ENCODE assay signal across 17 mouse cellular contexts in genomic region chr17:5080884-5081419, GRCm38 (mm10).
DNase-seq lines count a peak whose midpoint lies in the region; ATAC-seq and TF ChIP-seq lines count a peak whose summit lies in the region.
"Had no signal": no experiment of that assay in that cellular context is flagged by ENCODE, and none has a peak within 500 bp of the region (broad histone marks: within the 10 kb centered on the region; RNA-seq: fewer than 3 reads in every experiment).

No protein-coding gene starts in this region.

- no peak for TF ChIP-seq CTCF in lung, embryonic 14.5 days (IDR thresholded peaks at IDR 0.05; ENCODE audit: low read depth)

- no peaks in the 10 kb centered on the region for H3K9me3 ChIP-seq in forebrain, embryonic 10.5 days
- H3K9me3 ChIP-seq in forebrain, embryonic 16.5 days (ENCODE audit: control insufficient read depth, low read length), result no peaks in the 10 kb centered on the region
- H3K9me3 ChIP-seq in lung, embryonic 14.5 days (ENCODE audit: low read depth, low read length), result no peaks in the 10 kb centered on the region
- H3K9me3 ChIP-seq in embryonic facial prominence, embryonic 10.5 days, result no peaks in the 10 kb centered on the region
- no peaks in the 10 kb centered on the region for H3K9me3 ChIP-seq in neural tube, embryonic 15.5 days (replicated peaks)
- H3K9me3 ChIP-seq: forebrain, embryonic 15.5 days; limb, embryonic 13.5 days had no signal

- no peak overlapping the region for H3K4me3 ChIP-seq in forebrain, embryonic 10.5 days
- H3K4me3 ChIP-seq in forebrain, embryonic 16.5 days (replicated peaks; ENCODE audit: low read length), result no peak overlapping the region
- H3K4me3 ChIP-seq in lung, embryonic 14.5 days (ENCODE audit: low read depth, low read length), result no peak overlapping the region
- no peak overlapping the region for H3K4me3 ChIP-seq in embryonic facial prominence, embryonic 10.5 days
- H3K4me3 ChIP-seq in neural tube, embryonic 15.5 days (replicated peaks), result no peak overlapping the region
- H3K4me3 ChIP-seq: forebrain, embryonic 15.5 days; limb, embryonic 13.5 days had no signal

- ATAC-seq in forebrain, embryonic 16.5 days, result no peak
- ATAC-seq in lung, embryonic 14.5 days (ENCODE audit: insufficient read depth), result no peak
- ATAC-seq in neural tube, embryonic 15.5 days (ENCODE audit: low FRiP score), result no peak
- ATAC-seq: forebrain, embryonic 15.5 days had no signal

- H3K27me3 ChIP-seq in forebrain, embryonic 10.5 days (ENCODE audit: poor library complexity, severe bottlenecking), result no peaks in the 10 kb centered on the region
- no peaks in the 10 kb centered on the region for H3K27me3 ChIP-seq in forebrain, embryonic 16.5 days (replicated peaks; ENCODE audit: control insufficient read depth, insufficient read depth, low read length)
- no peaks in the 10 kb centered on the region for H3K27me3 ChIP-seq in lung, embryonic 14.5 days (ENCODE audit: insufficient read depth, low read length)
- no peaks in the 10 kb centered on the region for H3K27me3 ChIP-seq in embryonic facial prominence, embryonic 10.5 days (replicated peaks; ENCODE audit: low read depth, poor library complexity, severe bottlenecking)
- no peaks in the 10 kb centered on the region for H3K27me3 ChIP-seq in neural tube, embryonic 15.5 days (replicated peaks)
- H3K27me3 ChIP-seq: forebrain, embryonic 15.5 days; limb, embryonic 13.5 days had no signal

- no peak for DNase-seq in forebrain, embryonic 10.5 days (ENCODE audit: extremely low spot score, low spot score)
- no peak for DNase-seq in lung, embryonic 14.5 days
- no peak for DNase-seq in lung, postnatal 10 days
- DNase-seq in embryonic facial prominence, embryonic 10.5 days (ENCODE audit: low spot score), result peak; percentile 30
- no peak for DNase-seq in adrenal gland, adult 2 months
- DNase-seq in layer of hippocampus, postnatal 10 days (ENCODE audit: low spot score in 2 of 2), result no peak
- DNase-seq: adrenal gland, postnatal 25 days; gastrocnemius, postnatal 10 days; kidney, adult 8-10 months; kidney, postnatal 4 days; thymus, postnatal 14 days had no signal

- WGBS in forebrain, embryonic 10.5 days, result 77% methylated on average over 12 of the region's 12 CpGs
- 65% methylated on average over 12 of the region's 12 CpGs for WGBS in forebrain, embryonic 16.5 days
- 29% methylated on average over 12 of the region's 12 CpGs for WGBS in lung, embryonic 14.5 days
- 67% methylated on average over 12 of the region's 12 CpGs for WGBS in embryonic facial prominence, embryonic 10.5 days
- WGBS in neural tube, embryonic 15.5 days, result 67% methylated on average over 12 of the region's 12 CpGs

- no peak overlapping the region for H3K9ac ChIP-seq in forebrain, embryonic 16.5 days (replicated peaks; ENCODE audit: low read depth, low read length)
- no peak overlapping the region for H3K9ac ChIP-seq in lung, embryonic 14.5 days
- H3K9ac ChIP-seq in neural tube, embryonic 15.5 days (replicated peaks), result no peak overlapping the region
- H3K9ac ChIP-seq: forebrain, embryonic 15.5 days; hindbrain, embryonic 14.5 days; limb, embryonic 13.5 days had no signal

- H3K4me1 ChIP-seq in forebrain, embryonic 10.5 days, result peaks cover 74% of the 10 kb centered on the region
- H3K4me1 ChIP-seq in forebrain, embryonic 16.5 days (replicated peaks; ENCODE audit: control insufficient read depth, insufficient read depth, low read length), result peaks cover 52% of the 10 kb centered on the region
- peaks cover 24% of the 10 kb centered on the region for H3K4me1 ChIP-seq in lung, embryonic 14.5 days (ENCODE audit: insufficient read depth)
- H3K4me1 ChIP-seq in embryonic facial prominence, embryonic 10.5 days, result peaks cover 70% of the 10 kb centered on the region
- H3K4me1 ChIP-seq in neural tube, embryonic 15.5 days, result peaks cover 65% of the 10 kb centered on the region

- no peak overlapping the region for H3K4me2 ChIP-seq in forebrain, embryonic 16.5 days (ENCODE audit: low read length)
- H3K4me2 ChIP-seq in lung, embryonic 14.5 days, result no peak overlapping the region
- no peak overlapping the region for H3K4me2 ChIP-seq in neural tube, embryonic 15.5 days
- H3K4me2 ChIP-seq: forebrain, embryonic 15.5 days; heart, embryonic 11.5 days; hindbrain, embryonic 14.5 days; limb, embryonic 13.5 days had no signal

- 0 out of 2 replicates have a peak overlapping the region, but pooled peaks have one; percentile 25 for H3K27ac ChIP-seq in forebrain, embryonic 10.5 days
- no peak overlapping the region for H3K27ac ChIP-seq in forebrain, embryonic 16.5 days (ENCODE audit: low read length)
- H3K27ac ChIP-seq in lung, embryonic 14.5 days (ENCODE audit: low read depth), result peak overlapping the region; percentile 24; the same call in 1 of the 2 replicates
- no peak overlapping the region for H3K27ac ChIP-seq in embryonic facial prominence, embryonic 10.5 days (replicated peaks)
- peak overlapping the region; percentile 33; the same call in 1 of the 2 replicates for H3K27ac ChIP-seq in neural tube, embryonic 15.5 days (replicated peaks)
- H3K27ac ChIP-seq: forebrain, embryonic 15.5 days; hindbrain, embryonic 14.5 days; limb, embryonic 13.5 days had no signal

- no peaks in the 10 kb centered on the region for H3K36me3 ChIP-seq in forebrain, embryonic 10.5 days (replicated peaks)
- H3K36me3 ChIP-seq in forebrain, embryonic 16.5 days (ENCODE audit: control insufficient read depth, insufficient read depth), result no peaks in the 10 kb centered on the region
- H3K36me3 ChIP-seq in lung, embryonic 14.5 days (ENCODE audit: insufficient read depth), result no peaks in the 10 kb centered on the region
- H3K36me3 ChIP-seq in embryonic facial prominence, embryonic 10.5 days (replicated peaks), result 0 out of 2 replicates have a peak, but pooled peaks cover 2% of the 10 kb centered on the region
- H3K36me3 ChIP-seq in neural tube, embryonic 15.5 days, result no peaks in the 10 kb centered on the region
- H3K36me3 ChIP-seq: forebrain, embryonic 15.5 days; limb, embryonic 13.5 days had no signal

Comparison
In these comparisons a context has a peak if more than half of its experiments do, and no peak if none do; other contexts are left out.
1. H3K27ac ChIP-seq: peak in forebrain, embryonic 10.5 days (single experiment), lung, embryonic 14.5 days (single experiment) and neural tube, embryonic 15.5 days (single experiment); none in forebrain, embryonic 16.5 days (single experiment) and embryonic facial prominence, embryonic 10.5 days (single experiment).